Mouse (Mus musculus): ENCODE data around the gene Lcn5. TPM values are rescaled to one million over a fixed set of nuclear protein-coding genes. Genes with fewer than 3 reads are reported as not detected.

The Lcn5 gene
- polyA plus RNA-seq (2015; fragmentation: Nextera tagmentation; extraction: Ambion mirVana) = not detected in 2 replicates

GRCm38 (mm10) chr2:25657652-25658051, at the start of gene Lcn5:
Lcn5 (plus strand) TSS chr2:25657952.

GRCm38 (mm10) chr2:25617578-25617977, 40.2 kb upstream of the Lcn5 start, which contains the start of gene Ccdc183:
Ccdc183 (minus strand) TSS chr2:25617678.

GRCm38 (mm10) chr2:25621229-25622200, 36.2 kb upstream of the Lcn5 start, which contains the start of gene Tmem141:
Tmem141 (minus strand) TSS chr2:25622005.

GRCm38 (mm10) chr2:25627811-25628210, 29.9 kb upstream of the Lcn5 start, which contains the start of gene Fcna:
Fcna (minus strand) TSS chr2:25628030.

GRCm38 (mm10) chr2:25652902-25653301, 4.8 kb upstream of the Lcn5 start, which contains the start of gene Lcn8:
Lcn8 (plus strand) TSS chr2:25653120.

GRCm38 (mm10) chr2:25676486-25676885, 18.7 kb downstream of the Lcn5 start, which contains the start of gene Lcn6:
Lcn6 (plus strand) TSS chr2:25676786.

GRCm38 (mm10) chr2:25682426-25682825, 24.7 kb downstream of the Lcn5 start, which contains the start of gene Lcn10:
Lcn10 (plus strand) TSS chr2:25682726.

GRCm38 (mm10) chr2:25699743-25700142, 42.0 kb downstream of the Lcn5 start, which contains the start of gene Obp2a:
Obp2a (plus strand) TSS chr2:25700043.

GRCm38 (mm10) chr2:25706643-25707481, 49.1 kb downstream of the Lcn5 start, which contains the start of gene Bmyc:
Bmyc (plus strand) TSS chr2:25706739.

Other genes with a start within 250 kb of the Lcn5 start
- 0.06 TPM in 1 of 2 replicates, not detected in the other for gene Fut7, start 234.7 kb upstream of the Lcn5 start, polyA plus RNA-seq (2015; fragmentation: Nextera tagmentation; extraction: Ambion mirVana)
- gene Abca2, start 229.2 kb upstream of the Lcn5 start, polyA plus RNA-seq (2015; fragmentation: Nextera tagmentation; extraction: Ambion mirVana) = 1.2 and 1.6 TPM in 2 replicates
- gene Clic3, start 201.1 kb upstream of the Lcn5 start, polyA plus RNA-seq (2015; fragmentation: Nextera tagmentation; extraction: Ambion mirVana) = 1.0 and 6.2 TPM in 2 replicates
- gene Paxx, start 196.9 kb upstream of the Lcn5 start, polyA plus RNA-seq (2015; fragmentation: Nextera tagmentation; extraction: Ambion mirVana) = 56.6 and 62.1 TPM in 2 replicates
- 11.8 and 13.3 TPM in 2 replicates for gene Ptgds, start 187.9 kb upstream of the Lcn5 start, polyA plus RNA-seq (2015; fragmentation: Nextera tagmentation; extraction: Ambion mirVana)
- not detected in 2 replicates for gene Lcn12, start 164.0 kb upstream of the Lcn5 start, polyA plus RNA-seq (2015; fragmentation: Nextera tagmentation; extraction: Ambion mirVana)
- gene Fbxw5, start 157.2 kb upstream of the Lcn5 start, polyA plus RNA-seq (2015; fragmentation: Nextera tagmentation; extraction: Ambion mirVana) = 56.1 and 56.8 TPM in 2 replicates
- 2.9 and 4.1 TPM in 2 replicates for gene C8g, start 156.2 kb upstream of the Lcn5 start, polyA plus RNA-seq (2015; fragmentation: Nextera tagmentation; extraction: Ambion mirVana)
- 13.9 and 15.5 TPM in 2 replicates for gene Traf2, start 111.0 kb upstream of the Lcn5 start, polyA plus RNA-seq (2015; fragmentation: Nextera tagmentation; extraction: Ambion mirVana)
- 314 and 359 TPM in 2 replicates for gene Edf1, start 100.1 kb upstream of the Lcn5 start, polyA plus RNA-seq (2015; fragmentation: Nextera tagmentation; extraction: Ambion mirVana)
- gene Mamdc4, start 83.1 kb upstream of the Lcn5 start, polyA plus RNA-seq (2015; fragmentation: Nextera tagmentation; extraction: Ambion mirVana) = 0.45 and 0.50 TPM in 2 replicates
- gene Phpt1, start 82.7 kb upstream of the Lcn5 start, polyA plus RNA-seq (2015; fragmentation: Nextera tagmentation; extraction: Ambion mirVana) = 93.0 and 102 TPM in 2 replicates
- gene Ajm1, start 76.2 kb upstream of the Lcn5 start, polyA plus RNA-seq (2015; fragmentation: Nextera tagmentation; extraction: Ambion mirVana) = 0.18 TPM in 1 of 2 replicates, not detected in the other
- gene Rabl6, start 49.4 kb upstream of the Lcn5 start, polyA plus RNA-seq (2015; fragmentation: Nextera tagmentation; extraction: Ambion mirVana) = 37.7 TPM in 2 replicates
- gene Ccdc183, start 40.3 kb upstream of the Lcn5 start, polyA plus RNA-seq (2015; fragmentation: Nextera tagmentation; extraction: Ambion mirVana) = 0.35 and 0.42 TPM in 2 replicates
- 22.0 and 25.0 TPM in 2 replicates for gene Tmem141, start 35.9 kb upstream of the Lcn5 start, polyA plus RNA-seq (2015; fragmentation: Nextera tagmentation; extraction: Ambion mirVana)
- gene Fcna, start 29.9 kb upstream of the Lcn5 start, polyA plus RNA-seq (2015; fragmentation: Nextera tagmentation; extraction: Ambion mirVana) = 12.6 and 21.8 TPM in 2 replicates
- gene Lcn8, start 4.8 kb upstream of the Lcn5 start, polyA plus RNA-seq (2015; fragmentation: Nextera tagmentation; extraction: Ambion mirVana) = not detected in 2 replicates
- not detected in 2 replicates for gene Lcn6, start 18.8 kb downstream of the Lcn5 start, polyA plus RNA-seq (2015; fragmentation: Nextera tagmentation; extraction: Ambion mirVana)
- gene Lcn10, start 24.8 kb downstream of the Lcn5 start, polyA plus RNA-seq (2015; fragmentation: Nextera tagmentation; extraction: Ambion mirVana) = not detected in 2 replicates
- gene Obp2a, start 42.1 kb downstream of the Lcn5 start, polyA plus RNA-seq (2015; fragmentation: Nextera tagmentation; extraction: Ambion mirVana) = not detected in 2 replicates
- 41.4 and 46.9 TPM in 2 replicates for gene Bmyc, start 48.8 kb downstream of the Lcn5 start, polyA plus RNA-seq (2015; fragmentation: Nextera tagmentation; extraction: Ambion mirVana)
- gene Obp2b, start 79.1 kb downstream of the Lcn5 start, polyA plus RNA-seq (2015; fragmentation: Nextera tagmentation; extraction: Ambion mirVana) = not detected in 2 replicates
- not detected in 2 replicates for gene Lcn3, start 107.6 kb downstream of the Lcn5 start, polyA plus RNA-seq (2015; fragmentation: Nextera tagmentation; extraction: Ambion mirVana)
- gene Lcn11, start 119.1 kb downstream of the Lcn5 start, polyA plus RNA-seq (2015; fragmentation: Nextera tagmentation; extraction: Ambion mirVana) = not detected in 2 replicates
- not detected in 2 replicates for gene Gm13539, start 124.3 kb downstream of the Lcn5 start, polyA plus RNA-seq (2015; fragmentation: Nextera tagmentation; extraction: Ambion mirVana)
- gene Glt6d1, start 157.9 kb downstream of the Lcn5 start, polyA plus RNA-seq (2015; fragmentation: Nextera tagmentation; extraction: Ambion mirVana) = not detected in 2 replicates
- gene Lcn9, start 165.2 kb downstream of the Lcn5 start, polyA plus RNA-seq (2015; fragmentation: Nextera tagmentation; extraction: Ambion mirVana) = not detected in 2 replicates
- not detected in 2 replicates for gene Sohlh1, start 189.3 kb downstream of the Lcn5 start, polyA plus RNA-seq (2015; fragmentation: Nextera tagmentation; extraction: Ambion mirVana)
- gene Kcnt1, start 205.8 kb downstream of the Lcn5 start, polyA plus RNA-seq (2015; fragmentation: Nextera tagmentation; extraction: Ambion mirVana) = 0.26 and 0.45 TPM in 2 replicates